Mouse (Mus musculus): ENCODE measurements around the gene Trem2.

DNA sequence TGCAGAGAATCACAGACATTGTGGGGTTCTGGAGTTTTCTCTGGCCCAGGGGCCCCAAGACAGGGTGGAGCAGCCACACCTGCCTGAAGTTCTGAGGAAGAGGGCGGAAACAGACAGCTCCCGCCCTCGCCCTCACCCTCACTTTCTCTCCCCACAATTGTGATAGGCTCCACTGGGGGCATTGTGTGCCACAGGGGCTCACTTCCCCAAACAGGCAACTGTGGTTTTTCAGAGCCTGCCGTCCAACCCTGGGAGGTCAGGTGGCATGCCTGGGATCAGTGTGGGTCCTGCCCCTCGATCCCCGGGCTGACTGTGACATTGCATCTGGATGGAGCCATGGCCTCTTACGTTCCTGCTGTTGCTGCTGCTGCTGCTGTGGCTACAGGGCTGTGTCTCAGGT, 46.0 kb upstream of the Trem2 start:
- TF ChIP-seq CTCF (conservative IDR thresholded peaks at IDR 0.05; ENCODE audit: insufficient read depth, insufficient read length, low read depth, low read length) (no peak), POLR2A (IDR thresholded peaks at IDR 0.05; ENCODE audit: low read depth, low read length) (no peak)

Data from kidney, adult 2 months (tissue).